Mouse (Mus musculus): Measurements from ENCODE around the gene Stk11ip. TPM values are rescaled to one million over a fixed set of nuclear protein-coding genes. Genes with fewer than 3 reads are reported as not detected.

The Stk11ip gene
- polyA plus RNA-seq, 1 experiment from 2014 or later: 30.5 TPM

DNA sequence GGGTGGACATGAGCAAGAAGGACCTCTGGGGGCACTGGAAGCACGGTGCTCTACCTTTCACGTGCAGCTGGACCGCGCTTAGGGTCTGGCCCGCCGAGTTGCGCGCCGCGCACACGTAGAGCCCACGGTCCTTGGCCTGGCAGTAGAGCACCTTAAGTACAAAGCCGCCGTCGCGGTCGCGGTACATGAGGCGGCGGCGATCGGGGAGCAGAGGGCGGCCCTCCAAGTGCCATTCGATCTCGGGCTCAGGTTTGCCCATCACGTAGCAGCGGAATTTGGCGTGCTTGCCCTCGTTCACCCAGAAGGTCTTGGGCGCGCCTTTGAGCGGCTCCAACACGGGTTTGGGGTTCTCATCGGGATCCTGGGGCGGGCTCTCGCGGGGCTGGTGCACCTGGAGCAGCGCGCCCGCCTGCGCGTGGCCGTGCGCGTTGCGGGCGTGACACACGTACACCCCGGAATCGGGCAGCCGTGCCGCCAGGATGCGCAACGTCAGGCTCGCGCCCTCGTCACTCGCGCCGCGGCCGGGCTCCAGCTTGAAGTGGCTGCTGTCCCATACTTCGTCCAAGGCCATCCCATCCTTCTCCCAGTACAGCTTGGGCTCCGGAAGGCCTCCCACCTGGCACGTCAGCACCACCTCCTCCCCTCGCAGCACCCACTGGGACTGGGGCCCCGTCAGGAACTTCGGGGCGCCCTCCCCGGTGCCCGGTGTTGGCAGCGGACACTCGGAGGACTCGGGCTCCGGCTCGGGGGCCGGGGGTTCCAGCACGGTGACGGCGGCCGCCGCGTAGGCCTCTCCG is 16.0 kb upstream of the Stk11ip start:
- WGBS: under 1% methylated on average over 84 of the region's 84 CpGs
- H3K4me3 ChIP-seq: peak overlapping the region; percentile 71
- ATAC-seq (ENCODE audit: low FRiP score, low read depth): peak; percentile 68
- peak overlapping the region; percentile 96 for H3K4me2 ChIP-seq (replicated peaks)
- H3K27ac ChIP-seq (replicated peaks): peak overlapping the region; percentile 72
- peaks cover 18% of the 10 kb centered on the region for H3K4me1 ChIP-seq
- peak overlapping the region; percentile 88 for H3K9ac ChIP-seq (replicated peaks)
- peaks cover 22% of the 10 kb centered on the region for H3K36me3 ChIP-seq
- H3K27me3 ChIP-seq: peaks cover 48% of the 10 kb centered on the region
- no peaks in the 10 kb centered on the region for H3K9me3 ChIP-seq

DNA sequence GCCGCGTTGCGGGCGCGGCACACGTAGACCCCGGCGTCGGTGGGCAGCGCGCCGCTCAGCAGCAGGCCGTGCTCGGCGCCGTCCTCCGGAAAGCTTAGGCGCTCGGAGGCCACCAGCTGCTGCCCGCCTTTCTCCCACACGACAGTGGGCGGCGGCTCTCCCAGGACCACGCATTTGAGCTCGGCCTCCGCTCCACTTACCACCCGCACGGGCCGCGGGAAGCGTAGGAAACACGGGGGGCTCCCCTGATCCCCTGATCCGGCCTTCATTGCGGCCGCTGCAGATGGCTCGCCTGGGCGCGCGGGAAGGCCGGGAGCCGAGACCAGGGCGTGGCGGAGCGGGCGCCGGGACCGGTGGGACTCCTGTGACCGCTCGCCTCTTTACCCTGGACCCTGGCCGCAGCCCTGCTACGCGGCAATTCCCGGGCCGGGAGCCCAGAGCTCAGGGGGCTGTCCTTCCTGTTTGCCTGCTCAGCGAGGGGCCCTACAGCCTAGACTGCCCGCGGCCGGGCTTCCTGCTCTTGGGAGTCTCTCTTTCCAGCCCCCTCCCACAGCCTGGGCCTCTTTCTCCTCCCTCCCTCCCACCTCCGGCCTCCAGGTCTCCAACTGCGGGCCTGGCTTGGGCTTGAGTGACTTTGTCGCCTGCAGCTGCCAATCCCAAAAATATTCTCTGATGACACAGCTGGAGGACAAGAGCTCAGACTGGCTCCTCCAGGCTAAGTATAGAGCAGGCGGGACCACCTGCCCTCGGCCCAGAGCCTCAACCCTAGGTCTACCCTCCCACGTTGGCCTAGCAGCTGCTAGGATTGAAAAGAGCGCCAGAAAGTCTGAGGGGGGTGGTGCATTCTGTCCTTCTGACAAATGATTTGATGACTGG is 15.1 kb upstream of the Stk11ip start, which contains the start of gene Obsl1:
Gene Obsl1, minus strand, starts transcription at position 497 of the 876 bp plus-strand sequence.
- Histone ChIP-seq H3K36me3 (peaks cover 14% of the 10 kb centered on the region), H3K9ac (replicated peaks) (peak within 1 kb of the TSS; percentile 88), H3K4me3 (peak within 1 kb of the TSS; percentile 71), H3K27ac (replicated peaks) (peak within 1 kb of the TSS; percentile 72), H3K27me3 (peaks cover 48% of the 10 kb centered on the region), H3K9me3 (no peaks in the 10 kb centered on the region), H3K4me1 (peaks cover 18% of the 10 kb centered on the region), H3K4me2 (replicated peaks) (peak within 1 kb of the TSS; percentile 96)
- peak; percentile 80 for ATAC-seq (ENCODE audit: low FRiP score, low read depth)
- under 1% methylated on average over 60 of the region's 65 CpGs for WGBS

DNA sequence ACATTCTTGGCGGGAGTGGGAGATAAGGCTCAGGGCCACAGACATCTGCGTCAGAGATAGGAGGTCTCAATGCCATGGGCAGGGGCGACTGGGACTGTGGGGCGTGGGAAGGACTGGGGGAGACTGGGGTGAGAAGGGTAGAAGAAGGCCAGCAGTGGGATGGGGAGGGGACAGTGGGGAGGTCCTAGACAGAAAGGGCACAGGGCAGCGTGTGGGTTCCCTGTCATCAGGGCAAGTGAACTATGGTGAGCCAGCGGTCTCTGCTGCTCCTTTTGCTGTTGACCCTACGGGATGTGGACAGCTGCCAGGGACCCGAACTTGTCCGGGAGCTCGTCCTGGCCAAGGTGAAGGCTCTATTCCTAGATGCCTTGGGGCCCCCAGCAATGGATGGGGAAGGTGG is 14.3 kb upstream of the Stk11ip start, which contains the start of gene Inha:
Gene Inha, plus strand, starts transcription at position 72 of the 400 bp plus-strand sequence.
- peak within 1 kb of the TSS; percentile 71 for H3K4me3 ChIP-seq
- H3K36me3 ChIP-seq: peaks cover 6% of the 10 kb centered on the region
- ATAC-seq (ENCODE audit: low FRiP score, low read depth): no peak
- H3K9ac ChIP-seq (replicated peaks): peak within 1 kb of the TSS; percentile 88
- no peaks in the 10 kb centered on the region for H3K9me3 ChIP-seq
- peak within 1 kb of the TSS; percentile 96 for H3K4me2 ChIP-seq (replicated peaks)
- WGBS: 77% methylated on average over 10 of the region's 10 CpGs
- H3K4me1 ChIP-seq: peaks cover 18% of the 10 kb centered on the region
- peak within 1 kb of the TSS; percentile 72 for H3K27ac ChIP-seq (replicated peaks)
- peaks cover 48% of the 10 kb centered on the region for H3K27me3 ChIP-seq

DNA sequence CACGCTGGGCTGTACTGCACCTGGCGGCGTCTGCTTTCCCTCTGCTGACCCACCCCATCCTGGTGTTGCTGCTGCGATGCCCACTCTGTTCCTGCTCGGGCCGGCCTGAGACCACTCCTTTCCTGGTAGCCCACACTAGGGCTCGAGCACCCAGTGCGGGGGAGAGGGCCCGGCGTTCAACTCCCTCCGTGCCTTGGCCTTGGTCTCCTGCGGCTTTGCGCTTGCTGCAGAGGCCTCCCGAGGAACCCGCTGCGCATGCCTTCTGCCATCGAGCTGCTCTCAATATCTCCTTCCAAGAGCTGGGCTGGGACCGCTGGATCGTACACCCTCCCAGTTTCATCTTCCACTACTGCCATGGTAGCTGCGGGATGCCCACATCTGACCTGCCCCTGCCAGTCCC is 11.7 kb upstream of the Stk11ip start:
- H3K27me3 ChIP-seq: peaks cover 35% of the 10 kb centered on the region
- 47% methylated on average over 20 of the region's 20 CpGs for WGBS
- ATAC-seq (ENCODE audit: low FRiP score, low read depth): no peak
- H3K4me2 ChIP-seq (replicated peaks): no peak overlapping the region
- no peak overlapping the region for H3K9ac ChIP-seq (replicated peaks)
- H3K4me1 ChIP-seq: peaks cover 15% of the 10 kb centered on the region
- no peaks in the 10 kb centered on the region for H3K9me3 ChIP-seq
- no peak overlapping the region for H3K27ac ChIP-seq (replicated peaks)
- H3K36me3 ChIP-seq: no peaks in the 10 kb centered on the region
- no peak overlapping the region for H3K4me3 ChIP-seq

DNA sequence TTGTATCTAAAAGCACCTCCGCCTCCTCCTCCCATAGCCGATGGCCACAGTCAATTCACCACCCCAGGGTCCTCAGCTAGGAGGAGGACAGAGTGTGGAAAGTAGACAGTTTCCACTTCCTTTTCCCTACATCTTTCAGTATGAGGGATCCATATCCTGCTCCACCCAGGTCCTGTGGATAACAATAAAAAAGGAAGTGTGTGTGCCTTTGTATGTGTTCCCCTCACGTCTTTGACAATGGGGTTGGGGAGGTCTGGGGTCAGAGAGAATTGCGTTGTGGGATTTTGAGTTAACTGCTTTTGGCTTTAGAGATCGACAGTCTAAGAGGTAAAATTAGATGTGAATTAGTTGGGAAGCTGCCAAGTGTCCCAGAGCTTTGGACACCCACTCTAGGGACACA is 11.2 kb upstream of the Stk11ip start:
- Histone ChIP-seq H3K4me2 (replicated peaks) (no peak overlapping the region), H3K4me3 (no peak overlapping the region), H3K4me1 (peaks cover 10% of the 10 kb centered on the region), H3K27me3 (peaks cover 32% of the 10 kb centered on the region), H3K36me3 (no peaks in the 10 kb centered on the region), H3K9ac (replicated peaks) (no peak overlapping the region), H3K9me3 (no peaks in the 10 kb centered on the region), H3K27ac (replicated peaks) (no peak overlapping the region)
- 81% methylated on average over 5 of the region's 5 CpGs for WGBS
- ATAC-seq (ENCODE audit: low FRiP score, low read depth): no peak

DNA sequence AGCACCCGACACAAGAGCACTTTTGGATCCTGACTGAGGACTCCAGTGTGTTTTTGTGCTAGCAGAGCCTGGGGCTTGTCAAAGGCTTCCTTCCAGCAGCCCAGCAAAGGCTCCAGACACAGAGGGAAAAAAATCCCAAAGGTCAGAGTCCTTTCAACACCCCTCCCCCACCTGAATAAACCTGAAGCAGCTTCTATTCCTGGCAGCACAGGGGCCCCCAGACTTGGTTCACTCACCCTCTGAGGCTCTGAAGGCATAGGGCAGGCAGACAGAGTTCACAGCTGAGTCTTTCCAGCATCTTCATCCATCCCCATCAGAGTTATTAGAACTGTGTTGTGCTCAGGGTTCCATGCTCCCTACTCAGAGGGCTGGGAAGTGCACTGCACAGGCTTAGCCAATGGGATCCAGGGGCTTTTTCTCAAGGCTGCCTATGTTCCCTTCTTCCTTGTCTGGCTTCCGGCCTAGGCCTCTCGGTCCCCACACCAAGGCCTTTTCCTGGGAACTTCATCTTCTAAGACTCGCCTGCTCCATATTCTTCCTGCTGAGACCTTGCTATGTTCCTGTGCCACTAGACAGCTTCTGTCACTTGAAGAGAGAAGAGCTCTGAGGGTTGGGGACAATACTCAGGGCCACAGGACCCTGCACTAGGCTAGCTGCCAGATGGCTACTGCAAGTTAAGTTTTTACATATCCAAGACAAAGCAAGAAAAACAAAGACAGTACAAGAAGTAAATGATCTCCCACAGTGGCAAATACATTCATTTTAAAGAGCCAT is 9.7 kb upstream of the Stk11ip start:
- H3K4me3 ChIP-seq: no peak overlapping the region
- H3K27me3 ChIP-seq: peaks cover 31% of the 10 kb centered on the region
- no peak overlapping the region for H3K4me2 ChIP-seq (replicated peaks)
- H3K36me3 ChIP-seq: no peaks in the 10 kb centered on the region
- WGBS: 57% methylated on average over 4 of the region's 4 CpGs
- H3K9me3 ChIP-seq: no peaks in the 10 kb centered on the region
- H3K4me1 ChIP-seq: peaks cover 4% of the 10 kb centered on the region
- H3K27ac ChIP-seq (replicated peaks): no peak overlapping the region
- no peak overlapping the region for H3K9ac ChIP-seq (replicated peaks)
- no peak for ATAC-seq (ENCODE audit: low FRiP score, low read depth)

DNA sequence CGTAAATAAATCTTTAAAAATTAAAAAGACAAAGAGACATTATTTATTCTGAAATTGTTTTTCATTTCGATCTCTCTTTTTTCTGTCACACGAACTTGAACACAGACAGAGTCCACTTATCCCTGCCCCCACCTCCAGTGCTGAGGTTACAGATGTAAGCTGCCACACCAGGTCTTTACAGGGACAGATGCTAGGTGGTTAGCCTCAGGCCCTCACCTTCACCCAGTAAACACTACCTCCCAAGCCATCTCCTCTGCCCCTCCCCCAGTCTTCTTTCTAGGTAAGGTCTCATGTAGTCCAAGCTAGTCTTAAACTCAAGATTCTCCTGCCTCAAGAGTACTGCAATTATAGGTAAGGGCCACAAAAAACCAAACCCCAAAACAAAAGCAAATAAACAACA is 8.8 kb upstream of the Stk11ip start:
- H3K9ac ChIP-seq (replicated peaks): no peak overlapping the region
- H3K4me2 ChIP-seq (replicated peaks): no peak overlapping the region
- H3K27me3 ChIP-seq: peaks cover 23% of the 10 kb centered on the region
- WGBS: 89% methylated on average over 3 of the region's 3 CpGs
- no peaks in the 10 kb centered on the region for H3K4me1 ChIP-seq
- no peak overlapping the region for H3K4me3 ChIP-seq
- no peak overlapping the region for H3K27ac ChIP-seq (replicated peaks)
- no peak for ATAC-seq (ENCODE audit: low FRiP score, low read depth)
- H3K36me3 ChIP-seq: no peaks in the 10 kb centered on the region
- H3K9me3 ChIP-seq: no peaks in the 10 kb centered on the region

DNA sequence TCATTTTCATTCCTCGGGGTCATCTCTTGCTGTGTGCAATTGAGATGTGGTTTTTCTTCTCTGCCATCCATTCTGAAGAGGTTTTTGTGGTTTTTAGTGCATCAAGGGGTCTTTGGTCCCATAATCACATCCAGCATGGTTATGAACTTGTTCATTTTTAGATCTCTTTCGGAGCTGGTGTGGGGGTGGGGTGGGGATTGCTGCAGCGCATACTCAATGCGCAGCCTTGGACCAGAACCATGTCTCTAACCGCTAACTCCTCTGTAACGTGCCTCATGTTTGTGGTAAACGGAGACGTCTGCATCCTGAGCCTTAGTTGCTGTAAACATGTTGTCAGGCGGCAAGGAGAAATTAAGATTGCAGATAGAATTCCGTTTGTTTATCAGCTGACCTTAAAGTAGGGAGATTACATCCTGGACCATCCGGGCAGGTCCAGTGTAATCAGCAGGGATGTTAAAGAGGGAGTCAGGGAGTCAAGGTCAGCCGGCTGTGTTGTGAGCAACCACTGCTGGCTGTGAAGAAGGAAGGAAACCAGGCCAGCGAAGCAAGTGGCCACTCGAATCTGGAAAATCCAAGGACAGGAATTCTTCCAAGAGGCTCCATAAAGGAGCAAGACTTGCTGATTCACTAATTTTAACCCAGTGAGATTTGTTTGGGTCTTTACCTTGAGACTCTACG is 4.5 kb upstream of the Stk11ip start:
- 84% methylated on average over 15 of the region's 15 CpGs for WGBS
- Histone ChIP-seq H3K27ac (replicated peaks) (no peak overlapping the region), H3K9me3 (no peaks in the 10 kb centered on the region), H3K4me2 (replicated peaks) (no peak overlapping the region), H3K9ac (replicated peaks) (no peak overlapping the region), H3K36me3 (no peaks in the 10 kb centered on the region), H3K4me3 (no peak overlapping the region), H3K4me1 (0 out of 2 replicates have a peak, but pooled peaks cover 2% of the 10 kb centered on the region), H3K27me3 (no peaks in the 10 kb centered on the region)
- ATAC-seq (ENCODE audit: low FRiP score, low read depth): no peak

DNA sequence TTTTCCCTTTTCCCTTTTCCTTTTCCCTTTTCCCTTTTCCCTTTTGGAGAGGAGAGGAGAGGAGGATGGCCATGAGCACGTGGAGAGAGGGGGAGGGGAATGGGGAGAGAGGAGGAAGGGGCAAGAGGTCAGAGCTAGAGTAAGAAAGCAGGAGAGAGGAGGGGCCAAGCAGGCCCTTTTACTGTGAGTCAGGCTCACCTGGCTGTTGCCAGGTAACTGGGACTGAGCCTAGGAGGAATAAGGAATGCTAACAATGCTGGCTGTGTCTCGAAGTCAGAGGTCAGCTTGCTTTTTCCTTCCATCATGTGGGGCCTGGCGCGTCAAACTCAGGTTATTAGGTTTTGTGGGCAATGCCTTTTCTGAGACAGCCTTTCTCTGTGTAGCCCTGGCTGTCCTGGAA is 3.3 kb upstream of the Stk11ip start:
- Histone ChIP-seq H3K4me3 (no peak overlapping the region), H3K36me3 (no peaks in the 10 kb centered on the region), H3K27me3 (no peaks in the 10 kb centered on the region), H3K9me3 (no peaks in the 10 kb centered on the region), H3K4me1 (peaks cover 11% of the 10 kb centered on the region), H3K27ac (replicated peaks) (no peak overlapping the region), H3K4me2 (replicated peaks) (no peak overlapping the region), H3K9ac (replicated peaks) (no peak overlapping the region)
- 58% methylated on average over 4 of the region's 4 CpGs for WGBS
- ATAC-seq (ENCODE audit: low FRiP score, low read depth): no peak

DNA sequence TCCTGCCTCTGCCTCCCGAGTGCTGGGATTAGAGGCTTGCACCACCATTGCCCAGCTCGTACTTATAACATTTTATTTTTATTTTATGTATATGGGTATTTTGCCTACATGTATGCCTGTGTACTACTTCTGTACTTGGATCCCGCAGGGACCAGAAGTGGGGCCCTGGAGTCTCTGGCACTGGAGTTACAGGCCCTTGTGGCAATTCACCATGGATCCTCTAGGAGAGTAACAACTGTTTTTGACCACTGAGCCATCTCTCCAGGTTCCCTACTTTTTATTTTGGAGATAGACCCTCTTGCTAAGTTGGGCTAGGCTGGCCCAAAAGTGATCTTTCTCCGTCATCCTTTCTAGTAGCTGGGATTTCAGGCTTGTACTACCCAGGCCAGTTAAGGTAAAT is 2.9 kb upstream of the Stk11ip start:
- no peak overlapping the region for H3K4me2 ChIP-seq (replicated peaks)
- no peak overlapping the region for H3K27ac ChIP-seq (replicated peaks)
- H3K36me3 ChIP-seq: no peaks in the 10 kb centered on the region
- no peaks in the 10 kb centered on the region for H3K27me3 ChIP-seq
- ATAC-seq (ENCODE audit: low FRiP score, low read depth): no peak
- H3K9me3 ChIP-seq: no peaks in the 10 kb centered on the region
- peaks cover 11% of the 10 kb centered on the region for H3K4me1 ChIP-seq
- no peak overlapping the region for H3K9ac ChIP-seq (replicated peaks)
- H3K4me3 ChIP-seq: no peak overlapping the region
- WGBS: 94% methylated on average over 4 of the region's 4 CpGs

DNA sequence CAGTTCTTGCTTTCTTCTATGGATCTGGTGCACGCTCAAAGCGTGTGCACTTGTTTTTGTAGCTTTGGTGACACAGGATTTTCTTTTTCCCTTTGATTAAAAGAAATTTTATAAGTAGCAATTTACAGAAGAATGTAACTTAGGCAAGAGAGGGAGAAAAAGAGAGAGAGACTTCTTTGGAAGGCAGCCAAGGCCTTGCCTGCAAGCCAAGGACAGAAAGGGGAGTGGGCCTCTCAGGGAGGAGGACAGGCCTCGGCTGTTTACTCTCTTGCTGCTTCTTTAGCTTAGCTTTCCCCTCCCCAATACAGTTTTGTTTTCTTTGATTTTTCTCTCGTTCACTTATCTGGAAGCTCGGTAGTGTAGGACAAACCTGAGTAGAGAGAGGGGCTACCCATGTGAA is 1.8 kb upstream of the Stk11ip start:
- H3K9me3 ChIP-seq: no peaks in the 10 kb centered on the region
- H3K4me2 ChIP-seq (replicated peaks): no peak overlapping the region
- H3K9ac ChIP-seq (replicated peaks): no peak overlapping the region
- H3K36me3 ChIP-seq: no peaks in the 10 kb centered on the region
- H3K4me3 ChIP-seq: no peak overlapping the region
- 86% methylated on average over 5 of the region's 5 CpGs for WGBS
- H3K27ac ChIP-seq (replicated peaks): no peak overlapping the region
- H3K27me3 ChIP-seq: no peaks in the 10 kb centered on the region
- H3K4me1 ChIP-seq: peaks cover 11% of the 10 kb centered on the region
- ATAC-seq (ENCODE audit: low FRiP score, low read depth): no peak

Data from midbrain, embryonic 12.5 days (tissue).